Mouse (Mus musculus) regulatory T cell (primary cell): ENCODE measurements around the gene Knop1.

Experiments used
- in situ Hi-C: fragments of 300-600 bp; cut with MboI, MseI; formaldehyde crosslinking; loops from one replicate; pipeline ENCODE4 v1.15.1; 2025; ENCODE audit warnings: high pct_unique_total_duplicates

The Knop1 gene

GRCm38 (mm10) chr7:118848796-118849195 lies 7.3 kb downstream of the Knop1 start:
- in situ Hi-C loops, result no loop called here

DNA sequence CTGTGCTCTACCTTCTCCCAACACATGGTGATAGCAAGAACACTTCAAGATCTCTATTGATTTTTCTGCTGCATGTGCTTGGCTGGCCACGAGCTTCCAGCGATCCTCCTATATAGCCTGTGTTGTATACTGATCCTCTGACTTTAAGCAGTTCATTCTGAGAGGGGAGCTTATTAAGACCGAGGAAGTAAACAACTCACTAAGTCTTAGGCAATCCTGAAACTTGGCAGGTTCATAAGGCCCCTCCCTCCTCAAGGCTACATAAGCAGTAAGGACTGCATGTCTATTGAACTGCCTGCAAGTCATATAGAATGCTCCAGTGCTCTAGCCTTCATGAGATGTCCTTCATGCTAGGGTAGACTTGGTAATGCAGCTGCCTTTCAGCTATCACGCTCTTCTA lies 9.7 kb downstream of the Knop1 start:
- in situ Hi-C loops, result no loop called here

DNA sequence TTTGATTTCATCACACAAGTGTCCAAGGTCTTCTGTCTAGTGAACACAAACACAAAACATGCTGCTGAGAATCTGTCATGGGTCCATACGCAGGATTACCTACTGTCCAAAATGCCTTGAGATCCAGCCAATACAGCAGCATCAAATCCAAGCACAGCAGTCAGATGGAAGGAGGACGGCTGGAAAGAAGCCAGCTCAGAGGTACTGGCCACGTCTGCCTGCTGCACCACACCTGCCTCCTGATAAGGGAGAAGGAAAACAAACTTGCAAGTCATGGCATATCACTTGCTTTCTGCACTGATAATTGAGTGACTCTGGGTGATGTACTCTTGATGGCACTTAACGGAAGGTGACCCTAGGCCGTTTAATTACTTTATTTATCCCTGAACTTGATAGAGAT lies 10.9 kb downstream of the Knop1 start:
- in situ Hi-C loops, result no loop called here

DNA sequence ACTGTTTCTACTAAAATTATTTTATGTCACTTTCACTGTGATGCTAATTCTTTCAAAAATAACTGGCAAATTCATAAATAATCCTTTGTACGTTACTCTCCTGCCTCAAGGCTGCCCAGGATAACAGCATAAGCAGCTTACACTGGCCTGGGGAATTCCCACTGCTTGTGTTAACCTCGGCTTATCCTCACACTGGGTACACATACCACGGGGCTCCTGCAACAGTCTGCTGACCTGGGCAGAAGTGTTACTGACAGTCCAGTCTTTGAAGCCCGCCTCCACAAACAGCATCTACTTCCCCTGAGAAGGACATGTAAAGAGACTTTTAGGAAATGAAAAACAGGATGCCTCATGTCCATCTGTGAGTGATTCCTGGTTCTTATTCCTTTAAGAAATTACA lies 13.1 kb downstream of the Knop1 start:
- in situ Hi-C loops, result no loop called here

DNA sequence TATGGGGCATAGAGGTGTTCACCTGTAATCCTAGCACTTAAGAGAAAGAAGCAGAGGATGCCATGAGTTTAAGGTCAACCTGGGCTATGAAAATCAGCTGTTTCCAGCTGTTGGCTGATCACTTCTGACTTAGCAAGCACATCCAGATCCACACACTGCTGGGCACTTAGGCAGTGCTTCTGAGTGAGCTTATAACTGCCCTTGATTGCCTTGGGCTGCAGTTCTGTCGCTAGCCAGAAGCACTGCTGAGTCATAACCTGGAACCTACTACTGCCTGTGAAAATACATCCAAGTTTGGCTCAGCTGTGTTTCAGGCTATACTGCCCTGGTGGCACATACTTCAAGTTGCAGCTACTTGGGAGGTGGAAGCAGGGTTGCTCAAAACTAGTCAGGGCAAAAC lies 14.3 kb downstream of the Knop1 start:
- in situ Hi-C loops, result no loop called here

GRCm38 (mm10) chr7:118841030-118841745 lies 14.9 kb downstream of the Knop1 start:
- in situ Hi-C loops, result no loop called here

GRCm38 (mm10) chr7:118837901-118838300 lies 18.2 kb downstream of the Knop1 start:
- in situ Hi-C loops, result no loop called here

GRCm38 (mm10) chr7:118827975-118828416 lies 28.1 kb downstream of the Knop1 start:
- in situ Hi-C loops, result no loop called here

DNA sequence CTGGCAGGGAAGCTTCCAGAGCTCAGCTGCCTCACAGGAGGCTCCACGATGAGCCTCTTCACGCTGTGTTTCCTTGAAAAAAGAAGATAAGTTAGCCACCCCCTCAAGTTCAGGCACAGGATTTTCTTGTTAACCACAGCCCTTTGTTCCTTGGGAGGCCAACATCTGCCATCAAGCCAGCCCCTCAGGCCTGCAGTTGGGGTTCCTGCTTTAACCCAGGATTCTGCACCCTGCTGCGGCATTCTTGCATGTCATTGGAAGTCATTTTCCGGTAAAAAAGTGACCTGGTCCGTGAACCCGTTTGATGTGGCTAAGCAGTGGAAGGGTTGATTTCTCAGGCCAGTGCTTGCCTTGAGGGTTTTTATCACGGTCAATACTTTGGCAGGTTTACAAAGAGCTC lies 31.6 kb downstream of the Knop1 start:
- in situ Hi-C loops, result no loop called here

- in situ Hi-C loops, result no loop called here
Observed at GRCm38 (mm10) chr7:118821887-118822556, 34.0 kb downstream of the Knop1 start.

GRCm38 (mm10) chr7:118821356-118821755 lies 34.7 kb downstream of the Knop1 start:
- in situ Hi-C loops, result no loop called here

DNA sequence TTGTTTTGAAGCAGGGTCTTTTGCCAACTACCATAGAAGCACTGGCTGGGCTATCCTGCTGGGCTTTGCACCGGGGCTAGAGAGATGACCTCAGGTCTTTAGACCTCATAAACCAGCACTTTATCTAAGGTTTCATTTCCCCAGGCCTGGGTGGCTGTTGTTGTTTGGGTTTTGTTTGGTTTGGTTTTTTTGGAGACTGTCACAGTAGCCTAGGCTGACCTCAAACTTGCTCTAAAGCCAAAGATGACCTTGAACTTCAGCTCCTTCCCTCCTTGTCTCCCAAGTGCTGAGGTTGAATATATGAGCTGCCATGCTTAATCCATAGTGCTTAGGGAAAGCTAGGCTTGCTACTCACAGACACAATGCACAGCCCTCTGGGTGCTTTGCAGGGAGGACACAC lies 36.4 kb downstream of the Knop1 start:
- in situ Hi-C loops, result no loop called here

DNA sequence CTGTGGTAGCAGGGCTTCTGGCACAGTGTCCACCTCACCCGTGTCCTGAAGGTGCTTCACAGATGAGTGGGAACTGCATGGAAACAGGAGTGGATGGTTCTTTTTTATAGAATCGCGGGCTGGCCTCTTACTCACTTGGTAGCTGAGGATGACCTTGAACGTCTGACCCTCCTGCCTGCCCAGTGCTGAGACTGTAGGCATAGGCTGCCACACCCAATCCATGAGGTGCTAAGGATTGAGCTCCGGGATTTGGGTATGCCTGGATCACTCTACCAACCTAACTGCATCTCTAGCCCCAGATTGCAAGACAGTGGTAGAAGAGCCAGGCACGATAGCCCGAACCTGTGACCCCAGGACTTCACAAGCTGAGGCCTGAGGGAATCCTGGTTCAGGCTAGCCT lies 38.3 kb downstream of the Knop1 start:
- in situ Hi-C loops, result no loop called here

DNA sequence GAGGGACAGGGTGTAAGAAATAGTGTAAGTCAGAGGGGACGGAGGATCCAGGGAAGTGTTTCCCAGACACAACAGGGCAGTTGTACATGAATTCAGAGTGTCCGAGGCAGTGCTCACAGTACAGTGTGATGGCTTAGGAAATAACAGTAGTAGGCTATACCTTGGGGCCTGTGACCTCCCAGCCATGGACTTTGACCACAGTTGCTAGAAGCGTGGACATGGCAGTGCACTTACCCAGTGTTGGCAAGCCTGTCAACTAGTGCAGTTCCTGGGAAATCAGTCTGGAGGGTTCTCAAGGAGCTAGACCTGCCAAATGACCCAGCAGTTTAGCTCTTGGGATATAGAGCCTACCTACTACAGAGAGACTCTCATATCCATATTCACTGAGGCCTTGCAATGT lies 39.8 kb downstream of the Knop1 start:
- in situ Hi-C loops, result no loop called here

DNA sequence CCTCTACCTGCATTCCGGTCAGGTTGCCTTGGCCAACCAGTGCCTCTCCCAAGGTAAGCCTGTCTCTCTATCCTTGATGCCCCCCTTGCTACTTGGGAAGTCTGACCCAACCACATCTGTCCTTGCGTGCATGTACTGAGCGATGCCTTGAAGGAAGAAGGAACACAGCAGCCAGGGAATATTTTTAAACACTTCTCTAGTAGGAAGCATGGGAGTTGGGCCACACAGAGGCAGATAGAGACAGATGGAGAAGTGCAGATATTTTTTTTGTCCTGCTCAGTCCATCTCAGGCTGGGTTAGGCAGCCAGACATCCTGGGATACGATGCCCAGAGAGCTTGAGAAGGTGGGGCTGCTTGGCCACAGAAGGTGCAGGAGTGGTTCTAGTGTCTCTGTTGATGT lies 42.5 kb downstream of the Knop1 start:
- in situ Hi-C loops, result no loop called here

DNA sequence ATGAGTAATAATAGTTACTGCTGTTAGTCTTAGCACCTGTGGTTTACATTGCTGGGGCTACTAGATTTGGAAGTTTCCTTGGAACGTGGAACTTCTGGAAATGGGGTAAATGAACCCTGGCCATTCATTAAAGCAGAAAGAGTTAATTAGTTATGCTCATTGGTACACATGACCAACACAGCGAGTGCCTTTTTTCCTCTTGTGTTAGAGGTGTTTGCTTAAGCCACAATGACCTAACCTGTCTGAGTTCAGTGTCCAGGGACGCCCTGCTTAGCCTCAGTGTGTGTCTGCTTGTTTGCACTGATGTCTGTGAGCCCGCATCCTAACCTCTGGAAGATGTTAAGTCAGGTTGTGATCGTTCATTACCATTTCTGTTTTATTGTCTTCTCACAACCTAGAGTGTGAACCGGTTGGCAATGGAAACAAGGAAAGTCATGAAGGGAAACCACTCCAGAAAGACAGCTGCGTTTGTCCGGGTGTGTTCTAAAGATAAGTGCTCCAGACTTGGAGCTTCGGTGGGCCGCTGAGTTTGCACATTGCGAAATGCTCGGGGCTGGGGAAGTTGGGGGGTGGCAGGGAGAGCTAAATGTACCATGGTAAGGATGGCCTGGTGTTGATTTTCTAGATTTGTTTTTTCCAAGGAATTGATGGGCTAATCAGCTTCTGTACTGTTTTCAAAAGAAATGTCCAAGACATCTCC lies 44.5 kb downstream of the Knop1 start:
- in situ Hi-C loops, result no loop called here

DNA sequence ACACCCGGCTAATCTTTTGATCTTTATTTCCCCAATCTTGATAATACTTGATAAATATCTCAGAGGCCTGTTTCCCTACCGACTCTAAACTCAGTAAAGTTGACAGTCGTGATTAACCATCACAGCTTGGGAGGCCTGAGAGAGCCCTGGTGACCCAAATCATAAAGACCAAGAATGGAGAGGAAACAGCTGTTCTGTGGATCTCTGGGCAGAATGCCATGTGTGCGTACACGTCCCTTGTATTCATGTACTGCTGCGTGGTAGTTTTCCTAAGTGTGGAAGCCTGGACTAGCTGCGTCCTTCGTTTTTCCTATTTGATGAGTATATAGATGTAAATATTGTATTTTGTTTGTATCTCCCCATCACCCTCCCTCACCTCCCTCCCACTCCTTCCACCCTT lies 48.2 kb downstream of the Knop1 start:
- in situ Hi-C loops, result no loop called here

GRCm38 (mm10) chr7:118806631-118807411 lies 49.2 kb downstream of the Knop1 start:
- in situ Hi-C loops, result no loop called here

- in situ Hi-C loops, result no loop called here
Observed at GRCm38 (mm10) chr7:118803425-118803824, 52.6 kb downstream of the Knop1 start.

DNA sequence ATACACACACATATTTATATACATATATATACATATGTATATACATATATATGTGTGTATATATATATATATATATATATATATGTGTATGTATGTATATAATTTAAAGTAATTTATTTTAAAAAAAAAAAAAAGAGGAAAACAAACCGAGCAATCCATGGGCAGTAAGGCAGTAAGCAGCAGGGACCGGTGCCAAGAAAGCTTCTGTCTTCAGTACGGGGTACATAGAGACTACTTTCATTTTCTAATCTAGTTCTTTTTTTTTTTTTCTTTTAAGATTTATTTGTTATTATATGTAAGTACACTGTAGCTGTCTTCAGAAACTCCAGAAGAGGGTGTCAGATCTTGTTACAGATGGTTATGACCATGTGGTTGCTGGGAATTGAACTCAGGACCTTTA lies 54.3 kb downstream of the Knop1 start:
- in situ Hi-C loops, result no loop called here

DNA sequence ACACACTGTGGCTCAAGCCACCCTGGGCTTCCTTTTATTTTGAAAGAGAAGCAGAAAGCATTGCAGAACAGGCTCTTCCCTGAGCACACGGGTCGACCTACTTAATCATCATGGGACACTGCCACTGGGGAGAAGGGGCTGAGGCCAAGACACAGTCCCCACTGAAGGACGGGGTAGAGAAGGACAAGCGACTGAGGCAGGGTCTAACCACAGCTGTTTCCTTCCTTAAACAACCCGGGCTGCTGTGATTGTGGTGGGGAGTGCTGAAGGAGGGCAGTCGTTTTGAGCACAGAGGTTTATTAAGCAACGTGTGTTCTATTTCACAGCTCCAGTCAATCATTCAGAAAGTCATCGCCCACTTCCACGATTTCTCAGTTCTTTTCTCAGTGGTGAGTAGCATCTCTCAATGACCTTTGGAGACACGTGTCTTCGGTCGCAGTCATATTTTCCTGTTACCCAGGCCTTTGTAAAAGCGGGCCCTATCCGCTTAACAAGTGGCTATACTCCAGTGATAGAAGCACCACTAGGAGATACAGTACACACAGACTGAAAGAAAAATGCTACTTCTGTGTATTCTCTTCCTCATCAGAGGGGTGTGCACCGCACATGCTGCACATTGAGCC lies 55.8 kb downstream of the Knop1 start:
- in situ Hi-C loops, result no loop called here
